20 mouse cellular contexts compared by ENCODE assay signal in the genomic region with DNA sequence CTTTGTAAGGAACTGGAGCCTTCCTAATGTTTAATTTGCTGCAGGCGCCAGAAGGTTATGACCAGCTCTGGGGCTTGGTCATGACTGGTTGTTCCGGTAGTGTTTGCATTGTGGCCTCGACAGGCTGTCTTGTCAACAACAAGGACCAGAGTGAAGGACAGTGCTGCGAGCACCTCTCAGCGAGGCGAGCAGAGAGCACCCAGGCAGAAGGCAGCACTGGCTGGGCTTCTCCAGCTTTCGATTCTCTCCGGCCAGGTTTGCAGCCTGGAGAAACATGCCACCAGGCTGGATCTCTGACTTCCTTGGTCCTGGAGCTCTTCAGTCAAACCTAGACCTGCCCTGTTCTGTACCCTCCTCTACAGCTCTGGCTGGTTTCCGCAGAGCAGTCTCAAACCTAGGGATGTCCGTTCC. TPM values are rescaled to one million over a fixed set of nuclear protein-coding genes. Genes with fewer than 3 reads are reported as not detected.
DNase-seq lines count a peak whose midpoint lies in the region; ATAC-seq and TF ChIP-seq lines count a peak whose summit lies in the region.
"Had no signal": no experiment of that assay in that cellular context is flagged by ENCODE, and none has a peak within 500 bp of the region (broad histone marks: within the 10 kb centered on the region; RNA-seq: fewer than 3 reads in every experiment).

No protein-coding gene starts in this region.

- H3K9ac ChIP-seq in hindbrain, embryonic 16.5 days (ENCODE audit: low read depth, low read length) = no peak overlapping the region
- no peak overlapping the region for H3K9ac ChIP-seq in hindbrain, embryonic 12.5 days
- no peak overlapping the region for H3K9ac ChIP-seq in hindbrain, postnatal 0 days (replicated peaks; ENCODE audit: low read length)
- H3K9ac ChIP-seq: liver, embryonic 12.5 days; midbrain, embryonic 12.5 days; neural tube, embryonic 13.5 days had no signal

- TF ChIP-seq CTCF in bone marrow macrophage, adult 2 months (IDR thresholded peaks at IDR 0.05; ENCODE audit: low read depth, low read length) = no peak
- TF ChIP-seq CTCF in hindbrain, postnatal 0 days (IDR thresholded peaks at IDR 0.05; ENCODE audit: low read depth) = no peak

- no peak for TF ChIP-seq POLR2A in bone marrow macrophage, adult 2 months (IDR thresholded peaks at IDR 0.05; ENCODE audit: borderline replicate concordance, low read depth, low read length)

- H3K36me3 ChIP-seq in hindbrain, embryonic 16.5 days (ENCODE audit: control insufficient read depth, insufficient read depth, low read length) = no peaks in the 10 kb centered on the region
- H3K36me3 ChIP-seq in hindbrain, embryonic 12.5 days = no peaks in the 10 kb centered on the region
- H3K36me3 ChIP-seq in hindbrain, postnatal 0 days (ENCODE audit: insufficient read depth, low read length) = no peaks in the 10 kb centered on the region
- H3K36me3 ChIP-seq: liver, embryonic 12.5 days; midbrain, embryonic 12.5 days; neural tube, embryonic 13.5 days had no signal

- no peak overlapping the region for H3K27ac ChIP-seq in hindbrain, embryonic 16.5 days (ENCODE audit: low read depth, low read length)
- no peak overlapping the region for H3K27ac ChIP-seq in hindbrain, embryonic 12.5 days
- no peak overlapping the region for H3K27ac ChIP-seq in bone marrow macrophage, adult 2 months (ENCODE audit: insufficient read depth, low read depth, low read length)
- H3K27ac ChIP-seq in hindbrain, postnatal 0 days = no peak overlapping the region
- H3K27ac ChIP-seq: liver, embryonic 12.5 days; midbrain, embryonic 12.5 days; neural tube, embryonic 13.5 days had no signal

- intact Hi-C loops in gastrocnemius, postnatal 36 days (cut with DNase I) = no loop called here

- no peaks in the 10 kb centered on the region for H3K9me3 ChIP-seq in hindbrain, embryonic 16.5 days (ENCODE audit: control insufficient read depth, low read length)
- no peaks in the 10 kb centered on the region for H3K9me3 ChIP-seq in hindbrain, embryonic 12.5 days (replicated peaks)
- no peaks in the 10 kb centered on the region for H3K9me3 ChIP-seq in hindbrain, postnatal 0 days (ENCODE audit: low read length)
- H3K9me3 ChIP-seq: liver, embryonic 12.5 days; midbrain, embryonic 12.5 days; neural tube, embryonic 13.5 days had no signal

- WGBS in hindbrain, embryonic 16.5 days = 13% methylated on average over 10 of the region's 10 CpGs
- WGBS in hindbrain, embryonic 12.5 days = 6% methylated on average over 10 of the region's 10 CpGs
- 18% methylated on average over 10 of the region's 10 CpGs for WGBS in hindbrain, postnatal 0 days

- no peak overlapping the region for H3K4me3 ChIP-seq in hindbrain, embryonic 16.5 days (ENCODE audit: low read length)
- H3K4me3 ChIP-seq in hindbrain, embryonic 12.5 days = no peak overlapping the region
- 0 out of 2 replicates have a peak overlapping the region, but pooled peaks have one; percentile 1 for H3K4me3 ChIP-seq in bone marrow macrophage, adult 2 months (ENCODE audit: insufficient read depth, low read length)
- H3K4me3 ChIP-seq in hindbrain, postnatal 0 days (ENCODE audit: low read length) = no peak overlapping the region
- H3K4me3 ChIP-seq: erythroblast, embryonic 14.5 days; liver, embryonic 12.5 days; midbrain, embryonic 12.5 days; neural tube, embryonic 13.5 days had no signal

- peak overlapping the region; percentile 5; the same call in 1 of the 2 replicates for H3K4me2 ChIP-seq in hindbrain, embryonic 16.5 days (ENCODE audit: low read length)
- no peak overlapping the region for H3K4me2 ChIP-seq in hindbrain, embryonic 12.5 days (replicated peaks)
- peak overlapping the region; percentile 52 for H3K4me2 ChIP-seq in hindbrain, postnatal 0 days (ENCODE audit: low read depth, low read length)
- H3K4me2 ChIP-seq: heart, embryonic 11.5 days; liver, embryonic 12.5 days; midbrain, embryonic 12.5 days; neural tube, embryonic 13.5 days had no signal

- peaks cover 3% of the 10 kb centered on the region; the same call in 1 of the 2 replicates for H3K4me1 ChIP-seq in hindbrain, embryonic 16.5 days (ENCODE audit: control insufficient read depth, insufficient read depth, low read depth, low read length)
- H3K4me1 ChIP-seq in hindbrain, embryonic 12.5 days = peaks cover 19% of the 10 kb centered on the region
- no peaks in the 10 kb centered on the region for H3K4me1 ChIP-seq in bone marrow macrophage, adult 2 months (ENCODE audit: control insufficient read depth, insufficient read depth, low read length)
- 0 out of 2 replicates have a peak, but pooled peaks cover 2% of the 10 kb centered on the region for H3K4me1 ChIP-seq in hindbrain, postnatal 0 days (ENCODE audit: insufficient read depth, low read length)

- DNase-seq in cerebellum, postnatal 25 days = peak; percentile 47 to 56
- DNase-seq in cerebellum, adult 11 months = no peak
- peak; percentile 15 for DNase-seq in hindbrain, postnatal 0 days (ENCODE audit: low spot score)
- DNase-seq in gastrocnemius, postnatal 36 days = no peak
- DNase-seq in thymus, postnatal 25 days = no peak
- DNase-seq: adrenal gland, postnatal 10 days; gastrocnemius, postnatal 10 days; kidney, postnatal 14 days; spleen, adult 18-20 months; thymus, postnatal 36 days had no signal

- no peak for ATAC-seq in hindbrain, embryonic 16.5 days
- ATAC-seq in hindbrain, embryonic 12.5 days (ENCODE audit: low FRiP score) = no peak
- ATAC-seq in hindbrain, postnatal 0 days = no peak
- ATAC-seq: liver, embryonic 12.5 days had no signal

- H3K27me3 ChIP-seq in hindbrain, embryonic 16.5 days (replicated peaks; ENCODE audit: control insufficient read depth, insufficient read depth, low read length) = peaks cover 65% of the 10 kb centered on the region
- peaks cover 96% of the 10 kb centered on the region for H3K27me3 ChIP-seq in hindbrain, embryonic 12.5 days
- H3K27me3 ChIP-seq in hindbrain, postnatal 0 days (ENCODE audit: insufficient read depth, low read length) = peaks cover 49% of the 10 kb centered on the region

RNA-seq across cellular contexts. Expression of gene Pax6, which starts 5.6 kb away (rescaled TPM):
- polyA plus RNA-seq in hindbrain, embryonic 16.5 days (2015; fragmentation: Nextera tagmentation; extraction: Ambion mirVana) = 40.7 and 43.8 TPM in 2 replicates
- 17.9 and 20.1 TPM in 2 replicates for polyA plus RNA-seq in hindbrain, embryonic 12.5 days (2016; fragmentation: Nextera tagmentation; extraction: Ambion mirVana)
- not detected in 2 replicates for polyA plus RNA-seq in bone marrow macrophage, adult 2 months (2012; ENCODE audit: insufficient read depth, insufficient read length, missing spikeins)
- 88.7 and 136 TPM in 2 replicates for total RNA-seq in hindbrain, postnatal 0 days (2014; rRNA removed)
- polyA plus RNA-seq in hindbrain, postnatal 0 days (2015; fragmentation: Nextera tagmentation; extraction: Ambion mirVana) = 68.7 and 82.3 TPM in 2 replicates
- total RNA-seq in gastrocnemius, postnatal 36 days (2021) = not detected
- total RNA-seq: common myeloid progenitor, adult 5-6 weeks; gastrocnemius, postnatal 10 days had no signal
- polyA plus RNA-seq: lung, embryonic 16.5 days had no signal

Comparison
In these comparisons a context has a peak if more than half of its experiments do, and no peak if none do; other contexts are left out.
1. DNase-seq: peak in cerebellum, postnatal 25 days (2 of 2) and hindbrain, postnatal 0 days (single experiment); none in cerebellum, adult 11 months (single experiment), gastrocnemius, postnatal 36 days (0 of 2) and thymus, postnatal 25 days (single experiment).
2. RNA of gene Pax6, which starts 5.6 kb away (polyA plus RNA-seq): 68.7 to 82.3 TPM in hindbrain, postnatal 0 days, 40.7 to 43.8 TPM in hindbrain, embryonic 16.5 days and 17.9 to 20.1 TPM in hindbrain, embryonic 12.5 days; not detected in bone marrow macrophage, adult 2 months; every median in the first group is over 10 times any median in the second.